Mouse (Mus musculus) layer of hippocampus, postnatal 25 days (tissue): ENCODE data around the gene Rnf130. TPM values are rescaled to one million over a fixed set of nuclear protein-coding genes. Genes with fewer than 3 reads are reported as not detected.

ENCODE experiments used
- DNase-seq, 2 experiments: peaks; one replicate each; pipeline ENCODE4 v3.0.0; 2022; ENCODE audit warnings: mixed read lengths in 2 of 2, low spot score in 1 of 2; ENCODE audit errors: extremely low spot score in 1 of 2
- total RNA-seq, 2 experiments: library from RNA; stranded (reverse); gene quantifications; 2 replicates each; pipeline ENCODE4 v1.2.3; 2021

Rnf130 gene
- total RNA-seq, 2 experiments from 2014 or later = 80.3 to 81.6 TPM

- no peak for DNase-seq
These were observed 3.1 kb upstream of the Rnf130 start for GRCm38 (mm10) chr11:50022085-50022484.

- DNase-seq = no peak
These were observed 707 bp upstream of the Rnf130 start for GRCm38 (mm10) chr11:50024445-50024832.

- no peak for DNase-seq
These were observed 775 bp downstream of the Rnf130 start for GRCm38 (mm10) chr11:50025721-50026520.

- no peak for DNase-seq
These were observed 1.5 kb downstream of the Rnf130 start for GRCm38 (mm10) chr11:50026521-50027090.

- no peak for DNase-seq
These were observed 3.3 kb downstream of the Rnf130 start for GRCm38 (mm10) chr11:50028416-50028815.

GRCm38 (mm10) chr11:50034155-50034554 is 9.0 kb downstream of the Rnf130 start:
- no peak for DNase-seq

- DNase-seq = no peak
These were observed 10.6 kb downstream of the Rnf130 start for GRCm38 (mm10) chr11:50035726-50036125.

- DNase-seq = no peak
These were observed 11.8 kb downstream of the Rnf130 start for GRCm38 (mm10) chr11:50036781-50037460.

GRCm38 (mm10) chr11:50038757-50039156 is 13.6 kb downstream of the Rnf130 start:
- no peak for DNase-seq

GRCm38 (mm10) chr11:50041148-50041547 is 16.0 kb downstream of the Rnf130 start:
- DNase-seq = no peak

- no peak for DNase-seq
These were observed 17.3 kb downstream of the Rnf130 start for GRCm38 (mm10) chr11:50042345-50042997.

GRCm38 (mm10) chr11:50044454-50044853 is 19.3 kb downstream of the Rnf130 start:
- no peak for DNase-seq

- no peak for DNase-seq
These were observed 22.5 kb downstream of the Rnf130 start for GRCm38 (mm10) chr11:50047610-50048009.

- no peak for DNase-seq
These were observed 23.0 kb downstream of the Rnf130 start for GRCm38 (mm10) chr11:50048115-50048514.

GRCm38 (mm10) chr11:50050392-50050791 is 25.2 kb downstream of the Rnf130 start:
- DNase-seq = no peak

GRCm38 (mm10) chr11:50057713-50058112 is 32.6 kb downstream of the Rnf130 start:
- DNase-seq = no peak

GRCm38 (mm10) chr11:50058277-50058676 is 33.1 kb downstream of the Rnf130 start:
- DNase-seq = no peak

GRCm38 (mm10) chr11:50059045-50059444 is 33.9 kb downstream of the Rnf130 start:
- no peak for DNase-seq

GRCm38 (mm10) chr11:50062116-50062515 is 37.0 kb downstream of the Rnf130 start:
- no peak for DNase-seq

- DNase-seq = no peak
These were observed 40.9 kb downstream of the Rnf130 start for GRCm38 (mm10) chr11:50066088-50066487.

GRCm38 (mm10) chr11:50073830-50074229 is 48.7 kb downstream of the Rnf130 start:
- DNase-seq = no peak
